Mouse (Mus musculus) thymus, adult 18-20 months (tissue): ENCODE results near the gene Crabp1.

Experiments
- DNase-seq, 2 experiments: peaks; one replicate each; pipeline ENCODE4 v3.0.0; 2022; ENCODE audit warnings: mixed read lengths in 2 of 2

Crabp1 gene

GRCm38 (mm10) chr9:54764561-54765217, at the start of gene Crabp1:
Crabp1 (plus strand) TSS chr9:54764748.
- no peak for DNase-seq

- no peak for DNase-seq
These were observed 48.8 kb upstream of the Crabp1 start for GRCm38 (mm10) chr9:54715776-54716175.

- DNase-seq: no peak
These were observed 47.0 kb upstream of the Crabp1 start for GRCm38 (mm10) chr9:54717527-54717926.

GRCm38 (mm10) chr9:54722156-54722555, 42.4 kb upstream of the Crabp1 start:
- DNase-seq: no peak

GRCm38 (mm10) chr9:54722596-54722995, 42.0 kb upstream of the Crabp1 start:
- DNase-seq: no peak

GRCm38 (mm10) chr9:54726315-54726714, 38.2 kb upstream of the Crabp1 start:
- no peak for DNase-seq

- DNase-seq: no peak
These were observed 32.4 kb upstream of the Crabp1 start for GRCm38 (mm10) chr9:54732122-54732521.

- DNase-seq: peak; percentile 94
These were observed 30.5 kb upstream of the Crabp1 start, which contains the start of gene Wdr61 for GRCm38 (mm10) chr9:54733921-54734638. Wdr61 (minus strand) TSS chr9:54734519.

GRCm38 (mm10) chr9:54734639-54735252, 29.8 kb upstream of the Crabp1 start:
- no peak for DNase-seq

- DNase-seq: peak in 1 of 2 experiments; percentile 15
These were observed 28.3 kb upstream of the Crabp1 start for GRCm38 (mm10) chr9:54736284-54736701.

GRCm38 (mm10) chr9:54738376-54738775, 26.2 kb upstream of the Crabp1 start:
- DNase-seq: no peak

GRCm38 (mm10) chr9:54743891-54744290, 20.7 kb upstream of the Crabp1 start:
- no peak for DNase-seq

- DNase-seq: no peak
These were observed 18.7 kb upstream of the Crabp1 start for GRCm38 (mm10) chr9:54745740-54746370.

GRCm38 (mm10) chr9:54750215-54750981, 14.2 kb upstream of the Crabp1 start:
- DNase-seq: no peak

- DNase-seq: no peak
These were observed 12.9 kb upstream of the Crabp1 start for GRCm38 (mm10) chr9:54751684-54752083.

GRCm38 (mm10) chr9:54752201-54752943, 12.2 kb upstream of the Crabp1 start:
- no peak for DNase-seq

GRCm38 (mm10) chr9:54752944-54753295, 11.6 kb upstream of the Crabp1 start:
- no peak for DNase-seq

- DNase-seq: no peak
These were observed 5.0 kb upstream of the Crabp1 start for GRCm38 (mm10) chr9:54759592-54759991.

- DNase-seq: no peak
These were observed 457 bp upstream of the Crabp1 start for GRCm38 (mm10) chr9:54764091-54764490.

GRCm38 (mm10) chr9:54765336-54766085, 963 bp downstream of the Crabp1 start:
- DNase-seq: no peak

GRCm38 (mm10) chr9:54770140-54770780, 5.7 kb downstream of the Crabp1 start:
- no peak for DNase-seq
